Mouse (Mus musculus): ENCODE data around the gene Ankrd44.

DNA sequence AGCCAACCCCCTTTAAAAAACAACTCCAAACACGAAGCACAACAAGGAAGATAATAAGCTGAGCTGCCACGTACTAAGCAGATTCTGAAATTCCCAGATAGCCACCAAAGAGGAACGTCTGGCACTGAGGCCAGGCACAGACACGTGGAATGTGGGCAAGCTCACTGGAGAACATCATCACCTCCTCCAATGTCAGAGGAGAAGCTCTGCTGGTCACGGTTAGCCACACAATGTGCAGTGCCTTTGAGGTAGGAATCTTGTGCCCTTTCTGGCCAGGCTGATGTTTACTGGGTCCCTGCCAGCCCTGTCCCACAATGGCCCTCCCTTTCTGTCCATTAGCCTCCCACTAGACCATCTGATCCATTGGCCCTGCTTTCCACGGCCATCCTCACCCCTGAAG is 149.1 kb downstream of the Ankrd44 start:
- no peak for TF ChIP-seq CTCF (IDR thresholded peaks at IDR 0.05; ENCODE audit: low read depth, low read length)
- TF ChIP-seq POLR2A (IDR thresholded peaks at IDR 0.05; ENCODE audit: borderline replicate concordance, low read depth, low read length): no peak

All from bone marrow macrophage, adult 2 months (primary cell).